Mouse (Mus musculus): ENCODE measurements around the gene Nr2c1. TPM values are rescaled to one million over a fixed set of nuclear protein-coding genes. Genes with fewer than 3 reads are reported as not detected.

The Nr2c1 gene
- polyA plus RNA-seq, 1 experiment from 2014 or later = 12.7 TPM

GRCm38 (mm10) chr10:94174652-94175051, 26.8 kb downstream of the Nr2c1 start:
- WGBS = 88% methylated on average over 7 of the region's 7 CpGs
- Histone ChIP-seq H3K9me3 (replicated peaks) (no peaks in the 10 kb centered on the region), H3K4me1 (no peaks in the 10 kb centered on the region)

GRCm38 (mm10) chr10:94183199-94183598, 35.4 kb downstream of the Nr2c1 start:
- no peak overlapping the region for H3K27ac ChIP-seq
- H3K27me3 ChIP-seq (ENCODE audit: low read depth, poor library complexity, severe bottlenecking) = no peaks in the 10 kb centered on the region
- H3K36me3 ChIP-seq = peaks cover 82% of the 10 kb centered on the region
- H3K9me3 ChIP-seq (replicated peaks) = no peaks in the 10 kb centered on the region
- H3K4me3 ChIP-seq = no peak overlapping the region
- no peak for DNase-seq (ENCODE audit: low spot score)
- WGBS = 70% methylated on average over 4 of the region's 4 CpGs
- H3K4me1 ChIP-seq = no peaks in the 10 kb centered on the region

More at GRCm38 (mm10) chr10:94174652-94175051, 26.8 kb downstream of the Nr2c1 start:
- H3K27me3 ChIP-seq (ENCODE audit: low read depth, poor library complexity, severe bottlenecking) = no peaks in the 10 kb centered on the region
- no peak overlapping the region for H3K27ac ChIP-seq
- no peak for DNase-seq (ENCODE audit: low spot score)
- peaks cover 69% of the 10 kb centered on the region for H3K36me3 ChIP-seq
- no peak overlapping the region for H3K4me3 ChIP-seq

DNA sequence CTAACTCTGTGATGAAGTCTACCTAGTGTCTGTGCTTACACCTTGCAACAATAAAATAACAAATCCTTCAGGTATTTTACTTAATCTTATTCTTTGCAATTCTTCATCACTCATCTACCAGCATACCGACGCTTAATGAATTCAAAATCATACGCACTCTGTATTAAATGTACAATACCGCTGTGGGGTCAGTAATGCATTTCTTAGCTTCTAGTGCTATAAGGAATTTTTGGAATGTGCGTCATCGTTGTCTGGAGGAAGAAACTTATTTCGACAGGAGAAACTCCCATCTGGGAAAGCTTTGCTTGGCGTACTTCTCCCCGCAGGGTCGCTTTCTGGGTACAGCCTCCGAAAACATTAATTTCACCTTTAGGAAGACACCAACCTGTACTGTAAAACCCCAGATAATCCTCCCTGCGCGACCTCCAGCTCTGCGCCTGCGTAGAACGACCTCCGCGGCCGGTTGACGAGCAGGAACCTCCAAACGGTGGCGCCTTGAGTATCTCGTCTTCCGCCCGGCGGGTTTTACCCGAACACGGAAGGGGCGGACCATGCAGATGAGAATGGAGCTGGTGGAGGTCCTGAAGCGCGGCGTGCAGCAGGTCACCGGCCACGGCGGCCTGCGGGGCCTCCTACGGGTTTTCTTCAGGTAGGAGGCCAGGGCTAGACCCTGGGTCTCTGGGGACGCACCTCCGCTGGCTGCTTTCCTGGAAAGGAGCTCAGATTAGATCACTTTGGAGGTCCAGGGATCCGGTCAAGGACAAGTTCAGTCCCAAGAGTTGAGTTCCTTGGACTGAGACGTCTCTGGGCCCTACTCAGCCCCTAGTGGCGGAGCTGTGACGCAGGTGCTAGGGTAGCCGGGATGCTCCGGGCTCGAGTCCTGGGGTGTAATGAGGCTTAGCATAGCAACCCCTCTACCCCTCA, 50.9 kb downstream of the Nr2c1 start, which contains the start of gene Ndufa12:
Ndufa12 (plus strand) TSS at position 239 of the 924 bp plus-strand sequence.
- peaks cover 56% of the 10 kb centered on the region for H3K36me3 ChIP-seq
- no peaks in the 10 kb centered on the region for H3K9me3 ChIP-seq (replicated peaks)
- peaks cover 5% of the 10 kb centered on the region for H3K4me1 ChIP-seq
- peak within 1 kb of the TSS; percentile 67 for H3K4me3 ChIP-seq
- H3K27ac ChIP-seq = peak within 1 kb of the TSS; percentile 85
- 1% methylated on average over 46 of the region's 46 CpGs for WGBS
- no peaks in the 10 kb centered on the region for H3K27me3 ChIP-seq (ENCODE audit: low read depth, poor library complexity, severe bottlenecking)
- DNase-seq (ENCODE audit: low spot score) = peak; percentile 97

DNA sequence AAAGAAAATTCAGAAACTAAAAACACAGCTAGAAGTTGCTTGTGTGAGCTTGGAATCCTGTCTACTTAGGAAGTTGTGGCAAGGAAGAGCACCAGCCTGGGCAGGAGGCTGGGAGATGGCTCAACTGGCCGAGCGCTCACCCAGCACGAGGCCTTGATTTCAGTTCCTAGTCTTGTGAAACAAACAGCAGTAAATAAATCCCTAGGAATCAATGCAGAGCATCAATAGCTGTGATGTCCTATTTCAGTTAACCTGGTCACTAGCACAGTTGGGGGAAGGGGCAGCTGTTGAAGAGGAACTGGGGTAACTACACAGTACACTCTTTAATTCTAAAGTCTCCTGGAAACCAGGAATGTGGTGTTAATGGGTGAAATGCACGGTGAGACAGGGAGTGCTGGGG, 57.1 kb downstream of the Nr2c1 start:
- 92% methylated on average over 4 of the region's 4 CpGs for WGBS
- H3K4me1 ChIP-seq = 0 out of 2 replicates have a peak, but pooled peaks cover 3% of the 10 kb centered on the region
- H3K36me3 ChIP-seq = peaks cover 83% of the 10 kb centered on the region

GRCm38 (mm10) chr10:94210718-94211618, 63.1 kb downstream of the Nr2c1 start:
- DNase-seq (ENCODE audit: low spot score) = no peak
- H3K27ac ChIP-seq = no peak overlapping the region

More for the DNA sequence above, 57.1 kb downstream of the Nr2c1 start:
- H3K4me3 ChIP-seq = no peak overlapping the region
- no peak for DNase-seq (ENCODE audit: low spot score)
- no peak overlapping the region for H3K27ac ChIP-seq
- H3K9me3 ChIP-seq (replicated peaks) = no peaks in the 10 kb centered on the region
- no peaks in the 10 kb centered on the region for H3K27me3 ChIP-seq (ENCODE audit: low read depth, poor library complexity, severe bottlenecking)

DNA sequence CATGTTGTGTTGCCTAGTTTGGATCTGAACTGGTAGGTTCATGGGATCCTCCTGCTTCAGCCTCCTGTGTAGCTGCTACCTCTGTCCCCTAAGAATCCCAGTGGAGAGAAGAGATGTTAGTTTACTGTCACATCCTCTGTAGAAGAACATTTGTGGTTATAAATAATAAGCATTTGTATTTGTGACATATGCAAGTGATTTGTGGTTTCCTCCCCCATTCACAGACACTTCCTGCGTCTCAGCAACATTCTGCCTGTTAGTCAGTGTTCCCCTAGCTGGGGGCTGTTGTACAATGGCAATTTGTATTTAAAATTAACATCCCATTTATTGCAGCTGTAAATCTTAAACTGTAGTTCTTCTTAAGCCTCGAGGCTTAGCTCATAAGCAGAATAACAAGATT, 63.9 kb downstream of the Nr2c1 start:
- H3K4me1 ChIP-seq = no peaks in the 10 kb centered on the region; the same call in 1 of the 2 replicates
- H3K27me3 ChIP-seq (ENCODE audit: low read depth, poor library complexity, severe bottlenecking) = no peaks in the 10 kb centered on the region
- H3K36me3 ChIP-seq = peaks cover 71% of the 10 kb centered on the region
- no peak for DNase-seq (ENCODE audit: low spot score)
- WGBS = 57% methylated on average over 2 of the region's 2 CpGs
- H3K4me3 ChIP-seq = no peak overlapping the region
- no peaks in the 10 kb centered on the region for H3K9me3 ChIP-seq (replicated peaks)
- no peak overlapping the region for H3K27ac ChIP-seq

More at GRCm38 (mm10) chr10:94210718-94211618, 63.1 kb downstream of the Nr2c1 start:
- Histone ChIP-seq H3K4me3 (no peak overlapping the region), H3K27me3 (ENCODE audit: low read depth, poor library complexity, severe bottlenecking) (no peaks in the 10 kb centered on the region), H3K36me3 (peaks cover 72% of the 10 kb centered on the region), H3K4me1 (no peaks in the 10 kb centered on the region; the same call in 1 of the 2 replicates), H3K9me3 (replicated peaks) (no peaks in the 10 kb centered on the region)
- WGBS = 80% methylated on average over 6 of the region's 6 CpGs

GRCm38 (mm10) chr10:94225026-94225750, 77.4 kb downstream of the Nr2c1 start:
- WGBS = 83% methylated on average over 6 of the region's 6 CpGs
- DNase-seq (ENCODE audit: low spot score) = no peak
- no peak overlapping the region for H3K4me3 ChIP-seq

DNA sequence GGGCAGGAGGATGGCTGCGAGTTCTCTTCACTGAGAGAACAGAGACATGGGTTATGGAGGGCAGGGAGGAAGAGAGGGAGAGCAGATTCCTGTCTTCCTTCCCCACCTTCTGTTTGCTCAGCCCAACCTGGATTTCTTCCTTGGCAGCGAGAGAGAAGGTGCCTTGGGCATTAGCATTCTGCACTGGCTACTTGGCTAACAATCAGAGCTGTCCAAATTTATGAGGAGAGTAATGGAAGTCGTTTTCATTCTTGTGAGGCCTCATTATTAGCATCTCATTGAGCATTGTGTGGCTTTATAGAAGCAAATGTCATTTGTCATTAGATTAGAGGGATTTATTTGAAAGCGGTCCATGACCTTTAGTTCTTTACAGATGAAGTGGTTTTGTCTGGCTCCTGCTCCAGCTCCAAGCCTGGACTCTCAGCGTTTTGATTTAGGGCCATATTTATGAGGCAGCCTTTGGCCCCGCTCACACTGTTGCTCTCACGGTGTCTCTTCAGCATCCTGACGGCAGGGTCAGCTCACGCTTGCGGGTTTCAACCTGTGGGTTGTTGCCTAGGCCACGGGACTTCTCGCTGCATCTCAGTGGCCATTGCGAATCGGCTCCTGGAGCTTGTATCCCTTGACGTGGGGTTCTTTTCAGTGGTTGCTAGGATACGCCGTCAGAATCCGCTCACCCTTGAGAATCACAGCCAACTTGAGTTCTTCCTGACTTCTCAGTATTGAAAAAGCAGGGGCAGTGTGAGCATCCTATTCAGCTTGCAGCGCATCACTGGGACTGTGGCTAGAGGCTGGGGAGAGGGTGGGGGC, 82.6 kb downstream of the Nr2c1 start:
- peak; percentile 41 for DNase-seq (ENCODE audit: low spot score)
- Histone ChIP-seq H3K27ac (no peak overlapping the region), H3K4me3 (no peak overlapping the region), H3K27me3 (ENCODE audit: low read depth, poor library complexity, severe bottlenecking) (no peaks in the 10 kb centered on the region), H3K9me3 (replicated peaks) (no peaks in the 10 kb centered on the region), H3K4me1 (peaks cover 10% of the 10 kb centered on the region), H3K36me3 (no peaks in the 10 kb centered on the region)
- 67% methylated on average over 19 of the region's 19 CpGs for WGBS

More at GRCm38 (mm10) chr10:94225026-94225750, 77.4 kb downstream of the Nr2c1 start:
- H3K27ac ChIP-seq = no peak overlapping the region
- no peaks in the 10 kb centered on the region for H3K27me3 ChIP-seq (ENCODE audit: low read depth, poor library complexity, severe bottlenecking)
- no peaks in the 10 kb centered on the region for H3K9me3 ChIP-seq (replicated peaks)
- H3K4me1 ChIP-seq = peaks cover 3% of the 10 kb centered on the region
- H3K36me3 ChIP-seq = peaks cover 22% of the 10 kb centered on the region

DNA sequence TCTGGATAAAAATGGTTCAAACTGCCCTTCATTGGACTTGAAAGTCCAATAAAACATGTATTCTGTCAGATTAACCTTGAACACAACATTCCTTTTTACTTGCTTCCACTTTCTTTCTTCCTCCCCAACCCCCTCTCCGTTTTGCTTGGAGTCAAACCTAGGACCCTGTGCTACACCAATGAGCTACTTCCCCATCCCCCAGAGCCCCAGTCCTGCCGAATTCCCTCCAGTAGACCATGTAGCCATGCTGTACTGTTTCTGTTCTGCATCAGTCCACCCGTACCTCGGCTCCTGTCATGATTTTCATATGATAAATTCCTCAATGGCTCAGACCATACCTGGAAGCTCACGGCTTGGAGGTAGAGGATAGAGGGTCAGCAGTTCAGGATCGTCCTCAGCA, 83.2 kb downstream of the Nr2c1 start:
- 86% methylated on average over 6 of the region's 6 CpGs for WGBS
- Histone ChIP-seq H3K27me3 (ENCODE audit: low read depth, poor library complexity, severe bottlenecking) (no peaks in the 10 kb centered on the region), H3K4me1 (peaks cover 10% of the 10 kb centered on the region), H3K36me3 (no peaks in the 10 kb centered on the region), H3K27ac (no peak overlapping the region), H3K9me3 (replicated peaks) (no peaks in the 10 kb centered on the region), H3K4me3 (no peak overlapping the region)
- no peak for DNase-seq (ENCODE audit: low spot score)

GRCm38 (mm10) chr10:94235200-94235599, 87.4 kb downstream of the Nr2c1 start:
- H3K4me1 ChIP-seq = peaks cover 15% of the 10 kb centered on the region
- no peak overlapping the region for H3K4me3 ChIP-seq
- 67% methylated on average over 4 of the region's 4 CpGs for WGBS

DNA sequence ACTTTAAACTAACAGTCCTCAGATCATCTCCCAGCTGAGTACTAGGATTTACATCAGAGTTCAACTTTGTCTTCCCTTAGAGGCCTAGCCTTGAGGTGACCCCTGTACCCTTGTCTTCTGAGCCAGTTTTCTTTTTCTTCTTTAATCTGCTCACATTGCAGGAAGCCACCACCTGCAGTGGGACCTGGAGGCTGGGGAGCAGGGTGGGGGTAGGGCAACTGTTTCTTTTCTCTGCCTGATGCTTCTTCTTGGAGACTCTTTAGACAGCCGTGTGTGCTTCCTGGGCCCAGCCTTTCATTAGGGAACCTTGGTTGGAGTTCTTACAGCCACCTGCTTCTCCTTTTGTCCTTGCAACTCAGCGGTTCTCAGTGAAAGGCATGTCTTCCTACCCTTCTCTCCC, 93.5 kb downstream of the Nr2c1 start:
- H3K9me3 ChIP-seq (replicated peaks) = no peaks in the 10 kb centered on the region
- H3K27me3 ChIP-seq (ENCODE audit: low read depth, poor library complexity, severe bottlenecking) = no peaks in the 10 kb centered on the region
- no peaks in the 10 kb centered on the region for H3K36me3 ChIP-seq
- no peak overlapping the region for H3K4me3 ChIP-seq
- DNase-seq (ENCODE audit: low spot score) = no peak
- peaks cover 8% of the 10 kb centered on the region for H3K4me1 ChIP-seq
- WGBS = 66% methylated on average over 2 of the region's 2 CpGs
- H3K27ac ChIP-seq = no peak overlapping the region

More at GRCm38 (mm10) chr10:94235200-94235599, 87.4 kb downstream of the Nr2c1 start:
- Histone ChIP-seq H3K36me3 (no peaks in the 10 kb centered on the region), H3K27me3 (ENCODE audit: low read depth, poor library complexity, severe bottlenecking) (no peaks in the 10 kb centered on the region), H3K9me3 (replicated peaks) (no peaks in the 10 kb centered on the region), H3K27ac (no peak overlapping the region)
- no peak for DNase-seq (ENCODE audit: low spot score)

Data from limb, embryonic 10.5 days (tissue).